Mouse (Mus musculus) kidney, postnatal 14 days (tissue): Measurements from ENCODE around the gene Defb11.
"Not testable (repeated sequence)": the region's sequence is repeated elsewhere in the genome, so short reads cannot be mapped to it uniquely, and the experiment has no call there.

Experiments
- DNase-seq: peaks from one replicate; pipeline ENCODE4 v3.0.0; 2022; ENCODE audit warnings: mixed read lengths

The Defb11 gene

DNA sequence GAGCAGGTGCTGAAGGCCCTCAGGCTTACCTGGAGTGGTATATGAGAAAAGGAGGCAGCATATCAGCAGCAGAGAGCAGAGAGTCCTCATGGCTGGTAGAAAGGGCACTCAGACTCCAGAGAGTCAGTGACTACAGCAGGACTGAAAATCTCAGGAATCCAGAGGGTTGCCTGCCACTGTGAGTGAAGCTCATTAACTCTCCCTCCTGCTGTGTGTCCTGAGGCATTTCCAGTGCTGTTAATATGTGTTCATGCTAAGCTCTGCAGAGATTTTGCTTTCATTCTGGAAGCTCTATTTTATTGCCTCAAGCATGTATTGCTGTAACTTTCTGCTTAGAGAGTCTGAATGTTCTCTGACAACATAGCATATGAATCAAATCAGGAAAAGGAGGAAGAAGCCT lies at the start of gene Defb11:
Gene Defb11, minus strand, starts transcription at position 123 of the 400 bp plus-strand sequence.
- peak; percentile 23 for DNase-seq

- peak; percentile 46 for DNase-seq
These were observed 49.1 kb upstream of the Defb11 start for GRCm38 (mm10) chr8:21955321-21955720.

- peak; percentile 10 for DNase-seq
These were observed 41.3 kb upstream of the Defb11 start for GRCm38 (mm10) chr8:21947311-21948017.

DNA sequence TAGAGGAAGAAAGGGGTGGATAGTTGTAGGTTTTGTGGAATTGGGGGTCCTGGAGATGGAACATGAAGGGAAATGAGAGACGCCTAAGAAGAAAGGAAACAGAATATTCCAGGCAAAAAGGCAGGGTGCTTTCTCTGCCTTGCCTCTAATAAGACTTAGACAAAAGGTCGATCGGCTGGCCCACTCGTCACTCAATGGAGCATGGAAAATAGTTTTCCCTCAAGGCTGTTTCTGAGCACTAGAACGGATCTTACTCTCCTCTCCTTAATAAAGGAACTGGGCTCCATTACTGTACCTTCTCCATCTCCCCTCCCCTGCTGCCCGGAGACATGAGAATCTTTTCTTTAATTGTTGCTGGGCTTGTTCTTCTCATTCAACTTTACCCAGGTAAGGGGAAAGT lies 40.2 kb upstream of the Defb11 start, which contains the start of gene Defb13:
Gene Defb13, plus strand, starts transcription at position 301 of the 400 bp plus-strand sequence.
- no peak for DNase-seq

DNA sequence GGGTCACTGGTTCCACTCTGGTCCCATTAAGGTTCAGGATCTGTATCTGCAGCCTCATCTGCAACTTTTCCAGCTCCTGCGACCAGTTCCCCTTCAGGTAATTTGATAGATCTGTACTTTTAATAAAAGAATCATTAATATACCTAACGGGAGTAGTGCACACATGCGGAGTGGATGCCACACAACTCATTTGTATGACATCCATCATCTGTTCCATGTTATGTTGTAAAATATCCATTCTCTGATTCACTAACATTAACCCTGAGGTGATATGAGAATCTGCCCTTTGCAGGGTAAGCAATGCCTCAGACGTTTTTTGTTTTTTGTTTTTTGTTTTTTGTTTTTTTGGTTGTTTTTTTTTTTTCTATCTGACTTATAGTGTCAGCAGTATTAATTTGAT lies 31.8 kb upstream of the Defb11 start, which contains the start of gene Defb35:
Gene Defb35, plus strand, starts transcription at position 301 of the 400 bp plus-strand sequence.
- not testable (repeated sequence) for DNase-seq

GRCm38 (mm10) chr8:21932610-21933009 lies 26.4 kb upstream of the Defb11 start, which contains the start of gene Defb15:
Gene Defb15, minus strand, starts transcription at chr8:21932710.
- DNase-seq, result no peak

- not testable (repeated sequence) for DNase-seq
These were observed 24.5 kb upstream of the Defb11 start for GRCm38 (mm10) chr8:21930754-21931153.

DNA sequence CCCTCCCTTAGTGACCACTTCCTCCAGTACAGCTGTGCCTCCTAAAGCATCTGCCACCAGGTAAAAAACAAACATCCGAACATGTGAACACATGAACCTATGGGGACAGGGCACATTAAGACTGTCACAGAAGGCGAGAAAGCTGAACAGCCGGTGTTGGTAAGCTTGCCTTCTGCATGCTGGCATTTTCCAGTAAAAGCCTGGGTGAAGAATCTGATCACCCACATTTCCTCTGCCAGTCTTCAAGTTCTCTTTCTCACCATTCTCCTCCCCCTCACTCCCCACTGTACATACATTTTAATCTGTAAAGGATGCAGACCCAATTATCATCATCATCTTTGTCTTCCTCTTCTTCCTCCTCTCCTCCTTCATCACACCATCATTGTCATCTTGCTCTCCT lies 9.4 kb upstream of the Defb11 start:
- DNase-seq, result no peak

- no peak for DNase-seq
These were observed 6.3 kb upstream of the Defb11 start for GRCm38 (mm10) chr8:21912554-21912953.

GRCm38 (mm10) chr8:21911931-21912330 lies 5.7 kb upstream of the Defb11 start:
- no peak for DNase-seq

DNA sequence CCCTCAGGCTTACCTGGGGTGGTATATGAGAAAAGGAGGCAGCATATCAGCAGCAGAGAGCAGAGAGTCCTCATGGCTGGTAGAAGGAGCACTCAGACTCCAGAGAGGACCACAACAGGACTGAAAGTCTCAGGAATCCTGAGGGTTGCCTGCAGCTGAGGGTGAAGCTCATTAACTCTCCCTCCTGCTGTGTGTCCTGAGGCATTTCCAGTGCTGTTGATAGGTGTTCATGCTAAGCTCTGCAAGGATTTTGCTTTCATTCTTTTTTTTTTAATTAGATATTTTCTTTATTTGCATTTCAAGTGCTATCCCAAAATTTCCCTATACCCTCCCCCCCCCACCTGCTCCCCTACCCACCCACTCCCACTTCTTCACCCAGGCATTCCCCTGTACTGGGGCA lies 20.9 kb downstream of the Defb11 start, which contains the start of gene Defb9:
Gene Defb9, minus strand, starts transcription at position 101 of the 400 bp plus-strand sequence.
- DNase-seq, result not testable (repeated sequence)

GRCm38 (mm10) chr8:21858586-21858985 lies 47.6 kb downstream of the Defb11 start, which contains the start of gene Defb10:
Gene Defb10, plus strand, starts transcription at chr8:21858901.
- DNase-seq, result not testable (repeated sequence)
